Mouse (Mus musculus) gastrocnemius, adult 8-10 months (tissue): Measurements from ENCODE around the gene Gm3252. TPM values are rescaled to one million over a fixed set of nuclear protein-coding genes. Genes with fewer than 3 reads are reported as not detected.
"Not testable (repeated sequence)": the region's sequence is repeated elsewhere in the genome, so short reads cannot be mapped to it uniquely, and the experiment has no call there.

Experiments
- DNase-seq, 2 experiments: peaks; one replicate each; pipeline ENCODE4 v3.0.0; 2022; ENCODE audit warnings: low spot score in 2 of 2
- total RNA-seq, 4 experiments: library from RNA; stranded (reverse); gene quantifications; 2 replicates each; pipeline ENCODE4 v1.2.4; 2022

Gene Gm3252
- under 1 TPM in 1 of 4 experiments, not detected in 3; 0.12 TPM for total RNA-seq

DNA sequence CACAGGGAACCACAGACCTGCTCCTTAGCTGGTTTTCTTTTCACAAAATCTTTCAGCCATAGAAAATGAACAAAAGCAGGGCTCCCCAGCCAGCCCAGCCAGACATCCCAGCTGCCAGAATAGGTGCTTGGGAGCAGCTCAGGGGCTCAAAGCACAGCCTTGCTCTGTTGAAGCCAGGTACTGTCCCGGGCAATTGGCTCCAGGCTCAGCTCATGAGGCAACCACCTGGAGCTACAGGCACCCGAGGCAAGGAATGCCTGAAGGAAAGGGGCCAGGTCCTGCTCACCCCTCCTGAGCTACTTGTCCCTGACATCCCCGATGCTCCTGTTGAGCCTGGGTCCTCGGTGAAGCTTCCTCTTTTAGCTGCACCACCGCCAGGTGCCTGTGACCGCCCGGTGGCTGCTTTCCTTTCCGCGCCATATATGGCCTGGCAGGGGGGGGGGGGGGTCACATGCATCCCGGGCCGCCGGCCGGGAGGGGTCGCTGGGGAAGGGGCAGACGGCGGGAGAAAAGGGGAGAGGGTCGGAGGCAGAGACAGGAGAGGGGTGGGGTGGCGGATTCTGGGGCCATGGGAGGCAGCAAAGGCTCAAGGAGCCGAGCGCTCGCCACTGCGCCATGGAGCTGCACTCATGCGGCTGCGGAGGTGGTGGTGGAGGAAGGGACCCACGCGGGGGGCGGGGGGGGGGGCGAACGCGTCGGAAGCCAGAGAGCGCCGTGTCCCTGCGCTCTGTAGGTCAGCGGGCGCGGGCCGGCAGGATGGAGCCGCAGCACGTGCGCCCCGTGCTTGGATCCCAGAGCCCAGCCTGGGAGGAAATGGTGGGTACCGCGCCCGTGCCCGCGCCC is at the start of gene Gm3252:
Gm3252 (plus strand) TSS at position 738 of the 843 bp plus-strand sequence.
- not testable (repeated sequence) for DNase-seq

- DNase-seq: not testable (repeated sequence)
Observed at GRCm38 (mm10) chr14:4708938-4709337, 17.6 kb upstream of the Gm3252 start, which contains the start of gene Gm7876. Gene Gm7876 (plus strand): TSS chr14:4709238.

DNA sequence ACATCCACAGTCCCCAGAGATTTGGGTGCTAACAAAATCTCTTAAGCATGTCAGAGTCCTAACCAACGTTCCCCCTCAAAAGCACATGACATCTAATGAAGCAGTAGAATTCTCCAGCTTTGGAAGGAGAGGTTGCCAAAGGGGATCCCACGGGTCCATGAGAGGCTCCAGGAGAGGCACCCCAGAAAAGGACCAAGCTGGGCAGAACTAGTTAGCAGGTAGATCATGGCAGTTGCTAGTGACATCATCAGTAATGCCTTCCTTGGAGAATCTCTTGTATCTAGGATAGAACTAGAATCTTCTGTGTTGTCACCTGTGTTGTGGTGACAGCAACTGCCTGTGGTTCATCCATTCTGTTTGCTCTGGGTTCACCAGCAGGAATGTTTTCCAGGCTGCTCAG is 49.5 kb downstream of the Gm3252 start, which contains the start of gene Gm9602:
Gm9602 (plus strand) TSS at position 301 of the 400 bp plus-strand sequence.
- not testable (repeated sequence) for DNase-seq

Other genes starting within 250 kb of the Gm3252 start
- gene Gm3182, start 245.0 kb upstream of the Gm3252 start, total RNA-seq: not detected
- not detected for gene Gm3047, start 171.4 kb upstream of the Gm3252 start, total RNA-seq
- gene Gm8159, start 94.4 kb upstream of the Gm3252 start, total RNA-seq: under 1 TPM in 1 of 4 experiments, not detected in 3; 0.31 TPM
- gene Gm3239, start 62.6 kb upstream of the Gm3252 start, total RNA-seq: not detected
- not detected for gene Gm7876, start 17.5 kb upstream of the Gm3252 start, total RNA-seq
- not detected for gene Gm9602, start 49.6 kb downstream of the Gm3252 start, total RNA-seq
- gene Gm3269, start 111.3 kb downstream of the Gm3252 start, total RNA-seq: under 1 TPM in 1 of 4 experiments, not detected in 3; 0.20 TPM
- gene Gm3264, start 128.8 kb downstream of the Gm3252 start, total RNA-seq: not detected
- gene Gm3278, start 165.6 kb downstream of the Gm3252 start, total RNA-seq: not detected